Mouse (Mus musculus) MEL (cell line): ENCODE data around the gene Ankmy1.

Experiments used
- CTCF ChIP-seq, 3 experiments: IDR thresholded peaks in 2 of 3; conservative IDR thresholded peaks in 1 of 3; 2 replicates each; pipeline ENCODE4 v1.5.1; 2011 to 2012; ENCODE audit warnings: low read length in 3 of 3, low read depth in 2 of 3, mild to moderate bottlenecking in 2 of 3, improper control_type of control experiment in 1 of 3, inconsistent platforms in 1 of 3, mixed read lengths in 1 of 3, moderate library complexity in 1 of 3; ENCODE audit not compliant: control insufficient read depth in 1 of 3, insufficient read depth in 1 of 3, poor library complexity in 1 of 3, severe bottlenecking in 1 of 3
- E2F4 ChIP-seq: IDR thresholded peaks from 2 replicates; pipeline ENCODE4 v1.6.1; 2011; ENCODE audit warnings: low read depth, low read length, improper control_type of control experiment, borderline replicate concordance
- GATA1 ChIP-seq: IDR thresholded peaks from 2 replicates; pipeline ENCODE4 v1.6.1; 2011; ENCODE audit warnings: low read depth, low read length, improper control_type of control experiment
- KAT2A ChIP-seq: conservative IDR thresholded peaks from 2 replicates; pipeline ENCODE4 v1.6.1; 2012; ENCODE audit warnings: low read depth, low read length, improper control_type of control experiment, inconsistent platforms
- MEF2A ChIP-seq: IDR thresholded peaks from 2 replicates; pipeline ENCODE4 v1.6.1; 2014; ENCODE audit warnings: low read depth, mild to moderate bottlenecking, inconsistent platforms, low read length, improper control_type of control experiment; ENCODE audit not compliant: poor library complexity, insufficient replicate concordance, severe bottlenecking; ENCODE audit errors: extremely low read depth
- POLR2A ChIP-seq, 2 experiments: IDR thresholded peaks; 2 replicates each; pipeline ENCODE4 v1.6.1; 2011 to 2012; ENCODE audit warnings: low read length in 2 of 2, mild to moderate bottlenecking in 2 of 2, control low read depth in 1 of 2, improper control_type of control experiment in 1 of 2, low read depth in 1 of 2, moderate library complexity in 1 of 2; ENCODE audit not compliant: control insufficient read depth in 1 of 2, insufficient read depth in 1 of 2, poor library complexity in 1 of 2
- POLR2AphosphoS5 ChIP-seq: IDR thresholded peaks from 2 replicates; pipeline ENCODE4 v1.6.1; 2012; ENCODE audit warnings: low read depth, borderline replicate concordance, mild to moderate bottlenecking, inconsistent platforms, low read length, moderate library complexity, mixed read lengths
- RAD21 ChIP-seq: IDR thresholded peaks from 2 replicates; pipeline ENCODE4 v1.6.1; 2011; ENCODE audit warnings: mild to moderate bottlenecking, low read depth, low read length, improper control_type of control experiment
- SMC3 ChIP-seq: IDR thresholded peaks from 2 replicates; pipeline ENCODE4 v1.6.1; 2011; ENCODE audit warnings: low read depth, low read length, improper control_type of control experiment
- TAL1 ChIP-seq: IDR thresholded peaks from 2 replicates; pipeline ENCODE4 v1.6.1; 2012; ENCODE audit warnings: mild to moderate bottlenecking, inconsistent platforms, low read length, moderate library complexity, mixed read lengths
- UBTF ChIP-seq: IDR thresholded peaks from 2 replicates; pipeline ENCODE4 v1.6.1; 2012; ENCODE audit warnings: low read depth, mild to moderate bottlenecking, inconsistent platforms, low read length, improper control_type of control experiment, moderate library complexity, borderline replicate concordance; ENCODE audit not compliant: insufficient read depth

GRCm38 (mm10) chr1:92910239-92910885 is 7.7 kb upstream of the Ankmy1 start, which contains the start of gene Rnpepl1:
- TF ChIP-seq CTCF (IDR thresholded peaks at IDR 0.05 in 2 of 3, conservative IDR thresholded peaks at IDR 0.05 in 1 of 3; ENCODE audit: control insufficient read depth in 1 of 3, insufficient read depth in 1 of 3, low read depth in 2 of 3, low read length in 3 of 3, poor library complexity in 1 of 3, severe bottlenecking in 1 of 3), result peak in 2 of 3 experiments; percentile 71 to 84; a peak in 5 of 6 replicates
- no peak for TF ChIP-seq E2F4
- peak in 1 of 2 experiments; percentile 58; a peak in 2 of 4 replicates for TF ChIP-seq POLR2A (IDR thresholded peaks at IDR 0.05; ENCODE audit: control insufficient read depth in 1 of 2, insufficient read depth in 1 of 2, low read depth in 1 of 2, low read length in 2 of 2, poor library complexity in 1 of 2)
- no peak for TF ChIP-seq GATA1
- TF ChIP-seq MEF2A, result no peak
- TF ChIP-seq UBTF, result peak; percentile 97
- TF ChIP-seq TAL1, result no peak
- no peak for TF ChIP-seq SMC3
- no peak for TF ChIP-seq KAT2A
- no peak for TF ChIP-seq POLR2AphosphoS5
- TF ChIP-seq RAD21, result no peak
